Mouse (Mus musculus): ENCODE results near the gene Fam20a. TPM values are rescaled to one million over a fixed set of nuclear protein-coding genes. Genes with fewer than 3 reads are reported as not detected.

The Fam20a gene
- total and polyA plus RNA-seq, 2 experiments: 6.9 to 30.6 TPM

DNA sequence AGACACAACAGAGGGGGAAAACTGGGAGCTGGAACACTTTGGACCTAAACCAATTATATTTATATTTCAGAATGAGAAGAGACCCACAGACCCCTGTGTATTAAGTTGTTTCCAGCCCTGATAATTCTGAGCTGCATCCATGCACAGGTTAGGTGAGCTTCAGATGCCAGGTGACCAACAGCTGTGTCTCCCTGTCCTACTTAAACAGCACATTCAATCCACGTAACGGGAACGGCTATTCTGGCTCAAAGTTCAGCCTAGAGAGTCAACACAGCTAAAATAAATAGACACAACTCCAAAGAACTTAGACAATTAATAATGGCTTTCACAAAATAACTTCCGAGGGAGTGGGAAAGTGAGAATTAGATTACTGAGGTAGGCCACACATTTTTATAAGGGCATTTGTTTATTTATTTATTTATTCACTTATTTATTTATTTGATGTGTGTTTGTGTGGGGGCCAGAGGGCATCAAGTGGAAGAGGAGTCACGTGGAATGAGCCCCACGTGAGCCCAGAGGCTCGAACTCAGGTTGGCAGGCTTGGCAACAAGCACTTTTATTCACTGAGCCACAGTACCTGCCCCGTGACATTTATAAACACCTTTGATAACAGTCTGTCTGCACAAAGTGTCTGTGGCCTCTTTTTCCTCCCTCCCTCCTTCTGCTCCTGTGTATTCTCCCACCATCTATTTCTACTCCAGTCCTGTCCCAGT lies 10.8 kb upstream of the Fam20a start:
- Histone ChIP-seq H3K4me1 (ENCODE audit: control insufficient read depth, insufficient read depth, low read length) (peaks cover 4% of the 10 kb centered on the region), H3K4me3 (ENCODE audit: insufficient read depth, low read depth, low read length) (no peak overlapping the region), H3K27ac (replicated peaks; ENCODE audit: insufficient read depth, low read depth, low read length) (peak overlapping the region; percentile 86), H3K27me3 (ENCODE audit: control insufficient read depth, insufficient read depth, low read length) (no peaks in the 10 kb centered on the region), H3K79me2 (ENCODE audit: control insufficient read depth, insufficient read depth, low read length) (no peaks in the 10 kb centered on the region), H3K9ac (ENCODE audit: low read depth, low read length) (no peak overlapping the region), H3K36me3 (ENCODE audit: control insufficient read depth, insufficient read depth, low read length) (no peaks in the 10 kb centered on the region)
- 29% methylated on average over 8 of the region's 8 CpGs for WGBS
- peak; percentile 99 for DNase-seq (ENCODE audit: extremely low read depth, low read depth, low spot score)
- TF ChIP-seq CTCF (IDR thresholded peaks at IDR 0.05; ENCODE audit: low read depth, low read length): no peak
- no peak for TF ChIP-seq POLR2A (IDR thresholded peaks at IDR 0.05; ENCODE audit: extremely low read depth, insufficient read depth, low read length)

DNA sequence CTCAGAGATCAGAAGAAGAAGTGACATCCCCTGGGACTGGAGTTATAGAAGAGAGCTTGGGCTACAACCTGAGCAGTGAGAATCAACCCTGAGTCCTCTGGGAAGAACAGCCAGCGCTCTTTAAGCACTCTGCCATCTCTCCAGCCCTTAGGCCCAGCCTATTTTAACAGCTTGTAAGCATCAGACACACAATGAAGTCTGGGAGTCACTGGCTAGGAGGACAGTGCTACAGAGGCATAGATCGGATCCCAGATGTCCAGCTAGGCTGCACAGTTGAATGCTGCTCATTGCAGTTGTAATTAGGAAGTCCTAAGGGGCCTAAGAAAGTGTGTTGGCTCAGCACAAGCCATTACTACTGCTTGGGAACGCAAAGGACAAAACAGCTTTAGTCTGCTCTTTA lies 6.3 kb upstream of the Fam20a start:
- Histone ChIP-seq H3K27me3 (ENCODE audit: control insufficient read depth, insufficient read depth, low read length) (no peaks in the 10 kb centered on the region), H3K9ac (ENCODE audit: low read depth, low read length) (no peak overlapping the region), H3K4me1 (ENCODE audit: control insufficient read depth, insufficient read depth, low read length) (peaks cover 4% of the 10 kb centered on the region), H3K4me3 (ENCODE audit: insufficient read depth, low read depth, low read length) (no peak overlapping the region), H3K79me2 (ENCODE audit: control insufficient read depth, insufficient read depth, low read length) (no peaks in the 10 kb centered on the region), H3K36me3 (ENCODE audit: control insufficient read depth, insufficient read depth, low read length) (no peaks in the 10 kb centered on the region), H3K27ac (replicated peaks; ENCODE audit: insufficient read depth, low read depth, low read length) (no peak overlapping the region)
- DNase-seq (ENCODE audit: extremely low read depth, low read depth, low spot score): no peak
- TF ChIP-seq CTCF (IDR thresholded peaks at IDR 0.05; ENCODE audit: low read depth, low read length) (no peak), POLR2A (IDR thresholded peaks at IDR 0.05; ENCODE audit: extremely low read depth, insufficient read depth, low read length) (no peak)
- WGBS: 87% methylated on average over 3 of the region's 3 CpGs

DNA sequence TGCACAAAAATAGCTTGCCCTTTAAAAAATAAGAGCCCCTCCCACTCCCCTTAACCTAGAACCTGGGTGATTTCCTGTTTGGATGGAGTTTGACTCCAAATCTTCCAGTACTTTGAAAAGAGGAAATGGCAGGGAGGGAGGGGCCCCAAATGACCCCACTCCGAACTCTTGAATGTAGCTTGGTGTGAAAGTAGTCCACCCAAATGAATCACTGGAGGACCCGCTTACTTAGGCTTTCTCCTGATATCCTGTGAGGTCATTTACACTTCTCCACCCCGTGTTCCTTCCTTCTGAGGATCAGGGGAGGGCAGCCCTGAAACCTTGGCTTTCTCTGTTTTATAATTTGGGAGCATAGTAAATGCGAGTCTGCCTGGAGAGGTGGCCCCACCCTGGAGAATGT lies 632 bp upstream of the Fam20a start:
- Histone ChIP-seq H3K4me1 (ENCODE audit: control insufficient read depth, insufficient read depth, low read length) (peaks cover 16% of the 10 kb centered on the region), H3K79me2 (ENCODE audit: control insufficient read depth, insufficient read depth, low read length) (no peaks in the 10 kb centered on the region; the same call in 1 of the 2 replicates), H3K36me3 (ENCODE audit: control insufficient read depth, insufficient read depth, low read length) (no peaks in the 10 kb centered on the region), H3K27me3 (ENCODE audit: control insufficient read depth, insufficient read depth, low read length) (no peaks in the 10 kb centered on the region), H3K27ac (replicated peaks; ENCODE audit: insufficient read depth, low read depth, low read length) (peak overlapping the region; percentile 99), H3K9ac (ENCODE audit: low read depth, low read length) (no peak overlapping the region), H3K4me3 (ENCODE audit: insufficient read depth, low read depth, low read length) (no peak overlapping the region)
- WGBS: 33% methylated on average over 4 of the region's 4 CpGs
- peak; percentile 52 for DNase-seq (ENCODE audit: extremely low read depth, low read depth, low spot score)
- TF ChIP-seq POLR2A (IDR thresholded peaks at IDR 0.05; ENCODE audit: extremely low read depth, insufficient read depth, low read length): no peak
- no peak for TF ChIP-seq CTCF (IDR thresholded peaks at IDR 0.05; ENCODE audit: low read depth, low read length)

DNA sequence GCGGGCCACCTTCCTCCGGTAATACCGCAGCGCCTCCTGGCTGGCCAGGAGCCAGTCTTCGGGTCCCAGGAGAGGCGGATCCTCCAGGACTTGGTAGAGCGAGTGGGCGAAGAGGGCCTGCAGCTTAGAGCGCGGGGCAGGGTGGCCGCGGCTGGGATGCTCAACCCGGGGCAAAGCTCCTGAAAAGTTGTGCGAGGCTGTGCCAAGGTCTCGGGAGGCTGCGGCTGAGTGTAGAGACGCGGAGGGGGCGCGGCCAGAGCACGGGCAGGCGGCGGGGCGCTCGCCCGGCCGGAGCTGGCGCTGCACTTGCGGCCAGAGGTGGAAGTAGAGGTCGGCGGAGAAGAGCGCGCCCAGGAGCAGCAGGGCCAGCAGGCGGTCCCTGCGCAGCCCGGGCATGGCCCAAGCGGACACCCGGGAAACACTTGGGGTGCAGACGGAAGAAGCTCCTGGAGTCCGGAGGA lies 729 bp downstream of the Fam20a start:
- peak overlapping the region; percentile 99 for H3K27ac ChIP-seq (replicated peaks; ENCODE audit: insufficient read depth, low read depth, low read length)
- peak overlapping the region; percentile 83 for H3K4me3 ChIP-seq (ENCODE audit: insufficient read depth, low read depth, low read length)
- peak; percentile 46; the same call in 1 of the 2 replicates for TF ChIP-seq POLR2A (IDR thresholded peaks at IDR 0.05; ENCODE audit: extremely low read depth, insufficient read depth, low read length)
- TF ChIP-seq CTCF (IDR thresholded peaks at IDR 0.05; ENCODE audit: low read depth, low read length): 0 out of 2 replicates have a peak, but pooled peaks have one; percentile 15
- peak; percentile 60 for DNase-seq (ENCODE audit: extremely low read depth, low read depth, low spot score)
- H3K4me1 ChIP-seq (ENCODE audit: control insufficient read depth, insufficient read depth, low read length): peaks cover 21% of the 10 kb centered on the region
- peak overlapping the region; percentile 95 for H3K9ac ChIP-seq (ENCODE audit: low read depth, low read length)
- H3K36me3 ChIP-seq (ENCODE audit: control insufficient read depth, insufficient read depth, low read length): no peaks in the 10 kb centered on the region
- H3K79me2 ChIP-seq (ENCODE audit: control insufficient read depth, insufficient read depth, low read length): peaks cover 6% of the 10 kb centered on the region; the same call in 1 of the 2 replicates
- WGBS: under 1% methylated on average over 40 of the region's 40 CpGs
- no peaks in the 10 kb centered on the region for H3K27me3 ChIP-seq (ENCODE audit: control insufficient read depth, insufficient read depth, low read length)

DNA sequence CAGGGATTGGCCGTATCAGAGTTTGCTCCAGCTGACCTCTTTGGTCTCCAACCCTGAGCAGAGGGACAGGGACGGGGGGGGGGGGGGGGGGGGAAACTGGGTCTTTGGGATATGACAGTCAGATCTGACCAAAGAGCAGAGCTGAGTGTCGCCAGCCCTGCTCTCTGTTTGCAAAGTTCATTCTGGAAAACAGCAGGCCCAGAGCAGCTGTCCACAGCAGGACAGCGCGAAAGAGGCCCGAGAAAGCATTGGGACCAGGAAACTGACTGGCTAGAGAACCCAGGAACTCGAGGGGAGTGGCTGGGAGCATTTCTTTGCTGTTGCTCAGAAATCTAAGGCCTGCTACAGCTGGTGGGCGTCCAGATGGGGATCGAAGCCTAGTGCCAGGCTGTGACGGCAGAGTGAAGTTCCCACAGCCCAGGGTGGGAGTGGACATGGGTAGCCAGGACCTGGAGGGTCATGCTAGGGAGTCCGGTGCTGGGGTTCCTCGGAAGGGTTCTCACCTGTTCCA lies 1.2 kb downstream of the Fam20a start:
- Histone ChIP-seq H3K4me3 (ENCODE audit: insufficient read depth, low read depth, low read length) (peak overlapping the region; percentile 83), H3K36me3 (ENCODE audit: control insufficient read depth, insufficient read depth, low read length) (peaks cover 2% of the 10 kb centered on the region; the same call in 1 of the 2 replicates), H3K27ac (replicated peaks; ENCODE audit: insufficient read depth, low read depth, low read length) (peak overlapping the region; percentile 99), H3K4me1 (ENCODE audit: control insufficient read depth, insufficient read depth, low read length) (peaks cover 21% of the 10 kb centered on the region), H3K9ac (ENCODE audit: low read depth, low read length) (peak overlapping the region; percentile 95), H3K27me3 (ENCODE audit: control insufficient read depth, insufficient read depth, low read length) (no peaks in the 10 kb centered on the region), H3K79me2 (ENCODE audit: control insufficient read depth, insufficient read depth, low read length) (peaks cover 9% of the 10 kb centered on the region)
- TF ChIP-seq CTCF (IDR thresholded peaks at IDR 0.05; ENCODE audit: low read depth, low read length) (no peak), POLR2A (IDR thresholded peaks at IDR 0.05; ENCODE audit: extremely low read depth, insufficient read depth, low read length) (peak; percentile 87)
- peak; percentile 89 for DNase-seq (ENCODE audit: extremely low read depth, low read depth, low spot score)
- 2% methylated on average over 12 of the region's 12 CpGs for WGBS

Measured in liver, adult 2 months (tissue).